Mouse (Mus musculus): ENCODE measurements at regions not wholly inside any gene's neighbourhood (a gene's known extent, or its start where the extent isn't known, plus 50 kb on each side); places are given as distances from the start of the nearest gene placed in this dataset.
A peak's percentile ranks its signal among the peaks of the same experiment; 100 is the strongest.

GRCm38 (mm10) chr6:109125447-109125846, 297.0 kb downstream of the Edem1 start:
- Histone ChIP-seq H3K9me3 (ENCODE audit: control insufficient read depth, low read length) (no peaks in the 10 kb centered on the region), H3K4me2 (ENCODE audit: low read depth) (no peak overlapping the region), H3K36me3 (ENCODE audit: control insufficient read depth, insufficient read depth, low read length) (no peaks in the 10 kb centered on the region), H3K9ac (ENCODE audit: low read length) (no peak overlapping the region), H3K27me3 (ENCODE audit: control insufficient read depth, insufficient read depth, low read length) (no peaks in the 10 kb centered on the region), H3K4me3 (ENCODE audit: low read depth, low read length) (no peak overlapping the region), H3K4me1 (ENCODE audit: control insufficient read depth, insufficient read depth, low read length) (no peaks in the 10 kb centered on the region), H3K27ac (ENCODE audit: low read depth, low read length) (no peak overlapping the region)
- whole genome bisulfite sequencing = 96% methylated on average over 12 of the region's 12 CpGs
- no peak for DNase-seq (ENCODE audit: low spot score)
- no peak for ATAC-seq (ENCODE audit: insufficient read depth, low FRiP score, low TSS enrichment)

- WGBS = 83% methylated on average over 1 of the region's 1 CpGs
- H3K9me3 ChIP-seq (ENCODE audit: control insufficient read depth, low read length) = no peaks in the 10 kb centered on the region
- H3K27ac ChIP-seq (ENCODE audit: low read depth, low read length) = no peak overlapping the region
- H3K4me1 ChIP-seq (ENCODE audit: control insufficient read depth, insufficient read depth, low read length) = no peaks in the 10 kb centered on the region
- H3K27me3 ChIP-seq (ENCODE audit: control insufficient read depth, insufficient read depth, low read length) = no peaks in the 10 kb centered on the region
- H3K4me2 ChIP-seq (ENCODE audit: low read depth) = no peak overlapping the region
- ATAC-seq (ENCODE audit: insufficient read depth, low FRiP score, low TSS enrichment) (no peak), DNase-seq (ENCODE audit: low spot score) (no peak)
- no peak overlapping the region for H3K9ac ChIP-seq (ENCODE audit: low read length)
- H3K4me3 ChIP-seq (ENCODE audit: low read depth, low read length) = no peak overlapping the region
- H3K36me3 ChIP-seq (ENCODE audit: control insufficient read depth, insufficient read depth, low read length) = no peaks in the 10 kb centered on the region
These were observed 298.8 kb downstream of the Edem1 start for GRCm38 (mm10) chr6:109127203-109127602.

GRCm38 (mm10) chr6:109146111-109146510, 317.7 kb downstream of the Edem1 start:
- H3K4me3 ChIP-seq (ENCODE audit: low read depth, low read length) = no peak overlapping the region
- H3K27me3 ChIP-seq (ENCODE audit: control insufficient read depth, insufficient read depth, low read length) = no peaks in the 10 kb centered on the region
- no peak for DNase-seq (ENCODE audit: low spot score)
- H3K9ac ChIP-seq (ENCODE audit: low read length) = no peak overlapping the region
- no peaks in the 10 kb centered on the region for H3K9me3 ChIP-seq (ENCODE audit: control insufficient read depth, low read length)
- no peak overlapping the region for H3K4me2 ChIP-seq (ENCODE audit: low read depth)
- H3K4me1 ChIP-seq (ENCODE audit: control insufficient read depth, insufficient read depth, low read length) = no peaks in the 10 kb centered on the region
- no peak for ATAC-seq (ENCODE audit: insufficient read depth, low FRiP score, low TSS enrichment)
- WGBS = 82% methylated on average over 5 of the region's 5 CpGs
- H3K27ac ChIP-seq (ENCODE audit: low read depth, low read length) = no peak overlapping the region
- no peaks in the 10 kb centered on the region for H3K36me3 ChIP-seq (ENCODE audit: control insufficient read depth, insufficient read depth, low read length)

- Histone ChIP-seq H3K9ac (ENCODE audit: low read length) (no peak overlapping the region), H3K27ac (ENCODE audit: low read depth, low read length) (no peak overlapping the region), H3K4me2 (ENCODE audit: low read depth) (no peak overlapping the region), H3K4me1 (ENCODE audit: control insufficient read depth, insufficient read depth, low read length) (no peaks in the 10 kb centered on the region), H3K9me3 (ENCODE audit: control insufficient read depth, low read length) (no peaks in the 10 kb centered on the region), H3K4me3 (ENCODE audit: low read depth, low read length) (no peak overlapping the region), H3K36me3 (ENCODE audit: control insufficient read depth, insufficient read depth, low read length) (no peaks in the 10 kb centered on the region), H3K27me3 (ENCODE audit: control insufficient read depth, insufficient read depth, low read length) (no peaks in the 10 kb centered on the region)
- ATAC-seq (ENCODE audit: insufficient read depth, low FRiP score, low TSS enrichment) (no peak), DNase-seq (ENCODE audit: low spot score) (peak; percentile 14)
- WGBS = 79% methylated on average over 8 of the region's 8 CpGs
These were observed 320.6 kb downstream of the Edem1 start for GRCm38 (mm10) chr6:109149043-109149442.

GRCm38 (mm10) chr6:109150023-109150911, 321.8 kb downstream of the Edem1 start:
- Histone ChIP-seq H3K36me3 (ENCODE audit: control insufficient read depth, insufficient read depth, low read length) (no peaks in the 10 kb centered on the region), H3K4me2 (ENCODE audit: low read depth) (no peak overlapping the region), H3K4me3 (ENCODE audit: low read depth, low read length) (no peak overlapping the region), H3K4me1 (ENCODE audit: control insufficient read depth, insufficient read depth, low read length) (no peaks in the 10 kb centered on the region), H3K27me3 (ENCODE audit: control insufficient read depth, insufficient read depth, low read length) (no peaks in the 10 kb centered on the region), H3K9ac (ENCODE audit: low read length) (no peak overlapping the region), H3K9me3 (ENCODE audit: control insufficient read depth, low read length) (no peaks in the 10 kb centered on the region), H3K27ac (ENCODE audit: low read depth, low read length) (no peak overlapping the region)
- DNase-seq (ENCODE audit: low spot score) (peak; percentile 89), ATAC-seq (ENCODE audit: insufficient read depth, low FRiP score, low TSS enrichment) (peak; percentile 95)
- 38% methylated on average over 22 of the region's 22 CpGs for WGBS

- no peak for DNase-seq (ENCODE audit: low spot score)
- H3K9me3 ChIP-seq (ENCODE audit: control insufficient read depth, low read length) = no peaks in the 10 kb centered on the region
- H3K4me2 ChIP-seq (ENCODE audit: low read depth) = no peak overlapping the region
- no peaks in the 10 kb centered on the region for H3K36me3 ChIP-seq (ENCODE audit: control insufficient read depth, insufficient read depth, low read length)
- no peaks in the 10 kb centered on the region for H3K27me3 ChIP-seq (ENCODE audit: control insufficient read depth, insufficient read depth, low read length)
- H3K4me1 ChIP-seq (ENCODE audit: control insufficient read depth, insufficient read depth, low read length) = no peaks in the 10 kb centered on the region
- no peak overlapping the region for H3K27ac ChIP-seq (ENCODE audit: low read depth, low read length)
- WGBS = 85% methylated on average over 9 of the region's 9 CpGs
- H3K9ac ChIP-seq (ENCODE audit: low read length) = no peak overlapping the region
- H3K4me3 ChIP-seq (ENCODE audit: low read depth, low read length) = no peak overlapping the region
- peak; percentile 24; the same call in 1 of the 2 replicates for ATAC-seq (ENCODE audit: insufficient read depth, low FRiP score, low TSS enrichment)
These were observed 322.4 kb downstream of the Edem1 start for GRCm38 (mm10) chr6:109150912-109151256.

DNA sequence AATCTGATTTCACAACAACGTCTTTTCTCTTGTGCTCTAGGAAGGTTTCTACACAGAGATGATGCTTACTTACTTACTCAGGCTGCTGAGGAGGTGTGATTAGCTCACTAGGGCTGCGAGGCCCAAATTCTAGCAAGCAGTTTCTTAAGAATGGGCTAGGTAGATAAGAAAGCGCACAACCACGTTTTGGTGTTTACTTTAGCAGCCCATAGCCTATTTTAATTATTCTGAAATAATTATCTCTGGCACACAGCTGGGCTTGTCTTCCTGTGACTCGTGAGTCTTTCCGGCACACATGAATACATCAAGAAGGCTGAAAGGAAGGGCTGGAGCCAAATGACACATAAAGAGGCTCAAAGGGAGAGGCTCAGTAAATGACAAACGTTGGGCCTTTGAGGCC, 325.2 kb downstream of the Edem1 start:
- Histone ChIP-seq H3K4me2 (ENCODE audit: low read depth) (no peak overlapping the region), H3K27ac (ENCODE audit: low read depth, low read length) (no peak overlapping the region), H3K4me3 (ENCODE audit: low read depth, low read length) (no peak overlapping the region), H3K9me3 (ENCODE audit: control insufficient read depth, low read length) (no peaks in the 10 kb centered on the region), H3K27me3 (ENCODE audit: control insufficient read depth, insufficient read depth, low read length) (no peaks in the 10 kb centered on the region), H3K4me1 (ENCODE audit: control insufficient read depth, insufficient read depth, low read length) (no peaks in the 10 kb centered on the region), H3K36me3 (ENCODE audit: control insufficient read depth, insufficient read depth, low read length) (no peaks in the 10 kb centered on the region), H3K9ac (ENCODE audit: low read length) (no peak overlapping the region)
- ATAC-seq (ENCODE audit: insufficient read depth, low FRiP score, low TSS enrichment) (no peak), DNase-seq (ENCODE audit: low spot score) (no peak)
- WGBS = 57% methylated on average over 7 of the region's 7 CpGs

- H3K36me3 ChIP-seq (ENCODE audit: control insufficient read depth, insufficient read depth, low read length) = no peaks in the 10 kb centered on the region
- H3K4me1 ChIP-seq (ENCODE audit: control insufficient read depth, insufficient read depth, low read length) = no peaks in the 10 kb centered on the region
- WGBS = 87% methylated on average over 7 of the region's 7 CpGs
- H3K4me3 ChIP-seq (ENCODE audit: low read depth, low read length) = no peak overlapping the region
- H3K9ac ChIP-seq (ENCODE audit: low read length) = no peak overlapping the region
- H3K4me2 ChIP-seq (ENCODE audit: low read depth) = no peak overlapping the region
- no peaks in the 10 kb centered on the region for H3K9me3 ChIP-seq (ENCODE audit: control insufficient read depth, low read length)
- no peak for ATAC-seq (ENCODE audit: insufficient read depth, low FRiP score, low TSS enrichment)
- no peaks in the 10 kb centered on the region for H3K27me3 ChIP-seq (ENCODE audit: control insufficient read depth, insufficient read depth, low read length)
- no peak overlapping the region for H3K27ac ChIP-seq (ENCODE audit: low read depth, low read length)
- no peak for DNase-seq (ENCODE audit: low spot score)
These were observed 331.1 kb downstream of the Edem1 start for GRCm38 (mm10) chr6:109159561-109159960.

- Histone ChIP-seq H3K9ac (ENCODE audit: low read length) (no peak overlapping the region), H3K9me3 (ENCODE audit: control insufficient read depth, low read length) (no peaks in the 10 kb centered on the region), H3K36me3 (ENCODE audit: control insufficient read depth, insufficient read depth, low read length) (no peaks in the 10 kb centered on the region), H3K4me2 (ENCODE audit: low read depth) (no peak overlapping the region), H3K27ac (ENCODE audit: low read depth, low read length) (no peak overlapping the region), H3K27me3 (ENCODE audit: control insufficient read depth, insufficient read depth, low read length) (no peaks in the 10 kb centered on the region), H3K4me3 (ENCODE audit: low read depth, low read length) (no peak overlapping the region), H3K4me1 (ENCODE audit: control insufficient read depth, insufficient read depth, low read length) (no peaks in the 10 kb centered on the region)
- no peak for ATAC-seq (ENCODE audit: insufficient read depth, low FRiP score, low TSS enrichment)
- no peak for DNase-seq (ENCODE audit: low spot score)
- 81% methylated on average over 5 of the region's 5 CpGs for WGBS
These were observed 339.0 kb downstream of the Edem1 start for GRCm38 (mm10) chr6:109167439-109167838.

Measured in neural tube, embryonic 11.5 days (tissue).